Mouse (Mus musculus) adrenal gland, adult 18-20 months (tissue): Measurements from ENCODE around the gene Mmp23. TPM values are rescaled to one million over a fixed set of nuclear protein-coding genes. Genes with fewer than 3 reads are reported as not detected.
A peak's percentile ranks its signal among the peaks of the same experiment; 100 is the strongest.

Experiments used
- DNase-seq, 2 experiments: peaks; one replicate each; pipeline ENCODE4 v3.0.0; 2021 to 2022; ENCODE audit warnings: low spot score in 2 of 2
- total RNA-seq, 2 experiments: library from RNA; stranded (reverse); gene quantifications; 1 replicate in 1 of 2; 2 replicates in 1 of 2; pipeline ENCODE4 v1.2.3; 2021

The Mmp23 gene
- total RNA-seq, 2 experiments from 2014 or later, result 5.6 to 12.8 TPM

DNA sequence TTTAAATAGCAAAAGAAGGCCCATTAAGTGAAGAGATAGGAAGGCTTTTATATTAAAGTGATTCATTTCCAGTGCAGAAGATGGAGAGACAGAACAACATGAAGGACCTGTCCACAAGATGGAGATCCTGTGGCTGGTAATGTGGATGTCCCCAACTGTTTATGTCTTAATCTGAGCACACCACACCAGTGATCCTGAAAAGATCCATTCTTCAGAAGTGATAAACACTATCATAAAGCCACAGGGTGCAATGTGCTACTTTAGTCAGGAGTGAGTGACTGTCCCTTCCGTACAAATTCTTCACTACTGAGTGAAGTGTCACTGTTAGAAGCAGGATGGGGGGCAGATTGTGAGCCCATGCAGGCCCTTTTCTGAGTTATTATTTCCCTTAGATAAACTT lies 50.4 kb downstream of the Mmp23 start:
- DNase-seq, result no peak

DNA sequence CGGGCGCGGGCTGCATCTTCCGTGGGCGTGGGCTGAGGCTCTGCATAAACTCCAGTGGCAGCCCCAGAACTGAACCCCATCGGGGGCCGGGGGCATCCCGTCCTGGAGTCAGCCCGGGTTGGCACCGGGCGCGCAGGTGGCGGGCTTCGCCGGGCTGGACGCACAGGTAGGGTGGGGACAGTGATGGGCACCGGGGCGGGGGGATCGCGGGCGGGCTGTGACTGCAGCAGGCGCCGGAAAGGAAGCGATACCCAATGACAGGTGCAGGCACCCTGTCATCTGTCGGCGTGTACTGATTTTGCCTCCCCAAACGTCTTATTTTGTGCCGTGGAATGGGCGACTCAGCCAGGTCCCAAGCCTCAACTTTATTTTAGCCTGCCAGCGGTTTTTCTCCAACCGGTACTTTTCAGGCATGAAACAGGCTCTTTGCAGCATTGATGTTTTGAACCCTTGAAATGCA lies 51.2 kb downstream of the Mmp23 start:
- no peak for DNase-seq

DNA sequence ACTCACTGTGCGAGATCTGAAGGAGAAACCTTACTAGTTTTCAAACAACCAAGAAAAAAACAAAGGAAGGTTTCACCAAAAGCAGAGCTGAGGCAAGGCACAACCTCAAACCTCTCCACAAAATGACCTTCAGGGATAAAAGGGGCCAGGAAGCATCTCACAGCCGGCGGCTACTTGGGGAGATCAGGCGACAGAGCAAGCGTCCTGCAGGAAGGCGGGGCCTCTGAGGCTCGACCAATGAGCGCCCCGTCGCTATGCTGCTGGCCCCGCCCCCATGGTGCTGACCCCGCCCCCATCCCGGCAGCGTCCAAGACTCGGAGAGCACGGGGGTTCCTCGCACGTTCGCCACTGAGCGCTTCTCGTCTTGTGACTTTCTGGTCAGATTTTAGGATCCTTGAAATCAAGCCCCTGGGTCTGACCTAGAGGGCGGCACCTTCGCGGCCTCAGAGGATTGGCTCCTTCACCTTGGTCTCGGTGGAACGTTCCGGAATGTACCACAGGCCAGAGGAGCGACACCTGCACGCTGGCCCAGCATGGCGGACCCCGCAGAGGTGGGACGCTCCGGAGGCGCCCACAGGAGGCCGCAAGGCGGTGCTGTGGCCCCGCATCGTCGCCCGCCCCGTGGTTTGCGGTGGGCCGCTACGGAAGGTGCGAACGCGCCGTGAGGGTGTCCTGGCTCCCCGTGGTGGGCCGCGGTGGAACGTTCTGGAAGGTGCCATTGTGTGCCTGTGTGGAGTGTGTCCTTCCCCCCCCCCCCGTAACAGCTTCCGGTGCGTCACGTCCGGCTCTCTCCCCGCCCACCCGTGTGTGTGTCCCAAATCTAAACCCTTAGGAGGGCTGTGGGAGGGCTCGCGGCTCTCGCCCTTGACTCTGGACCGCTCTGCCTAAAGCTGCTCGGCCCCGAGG lies 51.8 kb downstream of the Mmp23 start, which contains the start of gene Slc35e2:
TSS of gene Slc35e2 (plus strand) at position 326 of the 906 bp plus-strand sequence.
- peak; percentile 85 to 89 for DNase-seq

Other genes with a start within 250 kb of the Mmp23 start
- 1 to 10 TPM in 1 of 2 experiments, under 1 TPM in 1; 0.63 to 1.6 TPM for gene Cfap74, start 244.2 kb downstream of the Mmp23 start, total RNA-seq
- gene Tmem52, start 184.3 kb downstream of the Mmp23 start, total RNA-seq, result 1 to 10 TPM; 5.9 to 7.5 TPM
- 100 to 1,000 TPM; 436 to 441 TPM for gene Gnb1, start 162.0 kb downstream of the Mmp23 start, total RNA-seq
- 100 to 1,000 TPM; 160 to 313 TPM for gene Nadk, start 91.0 kb downstream of the Mmp23 start, total RNA-seq
- 10 to 100 TPM; 28.6 to 35.7 TPM for gene Slc35e2, start 52.0 kb downstream of the Mmp23 start, total RNA-seq
- 10 to 100 TPM; 56.8 to 62.0 TPM for gene Cdk11b, start 28.5 kb downstream of the Mmp23 start, total RNA-seq
- not detected for gene Gm10563, start 8.0 kb downstream of the Mmp23 start, total RNA-seq
- gene Mib2, start 15.8 kb upstream of the Mmp23 start, total RNA-seq, result 10 to 100 TPM; 57.1 to 59.7 TPM
- 10 to 100 TPM; 31.5 to 48.1 TPM for gene Fndc10, start 41.0 kb upstream of the Mmp23 start, total RNA-seq
- gene Ssu72, start 51.4 kb upstream of the Mmp23 start, total RNA-seq, result 100 to 1,000 TPM in 1 of 2 experiments, 10 to 100 TPM in 1; 92.0 to 105 TPM
- gene Tmem240, start 81.4 kb upstream of the Mmp23 start, total RNA-seq, result under 1 TPM; 0.48 to 0.89 TPM
- 10 to 100 TPM; 96.2 to 99.8 TPM for gene Atad3a, start 107.7 kb upstream of the Mmp23 start, total RNA-seq
- 10 to 100 TPM in 1 of 2 experiments, 1 to 10 TPM in 1; 3.8 to 12.3 TPM for gene Vwa1, start 121.3 kb upstream of the Mmp23 start, total RNA-seq
- gene Tmem88b, start 132.5 kb upstream of the Mmp23 start, total RNA-seq, result under 1 TPM; 0.56 to 0.70 TPM
- not detected for gene Ankrd65, start 137.1 kb upstream of the Mmp23 start, total RNA-seq
- 100 to 1,000 TPM; 143 to 148 TPM for gene Mrpl20, start 149.5 kb upstream of the Mmp23 start, total RNA-seq
- 100 to 1,000 TPM; 112 to 146 TPM for gene Ccnl2, start 159.1 kb upstream of the Mmp23 start, total RNA-seq
- 100 to 1,000 TPM; 142 to 164 TPM for gene Aurkaip1, start 177.9 kb upstream of the Mmp23 start, total RNA-seq
- gene Mxra8, start 186.3 kb upstream of the Mmp23 start, total RNA-seq, result 10 to 100 TPM; 40.0 to 43.1 TPM
- gene Dvl1, start 194.0 kb upstream of the Mmp23 start, total RNA-seq, result 10 to 100 TPM; 62.3 to 87.0 TPM
- under 1 TPM; 0.27 to 0.42 TPM for gene Tas1r3, start 210.0 kb upstream of the Mmp23 start, total RNA-seq
- 10 to 100 TPM; 16.9 to 17.5 TPM for gene Cptp, start 216.1 kb upstream of the Mmp23 start, total RNA-seq
- 10 to 100 TPM; 26.4 to 29.7 TPM for gene Ints11, start 216.2 kb upstream of the Mmp23 start, total RNA-seq
- gene Pusl1, start 238.4 kb upstream of the Mmp23 start, total RNA-seq, result 10 to 100 TPM; 28.1 to 32.8 TPM
- 10 to 100 TPM; 17.2 to 19.3 TPM for gene Acap3, start 238.4 kb upstream of the Mmp23 start, total RNA-seq